Mouse (Mus musculus): ENCODE measurements around the gene Tgfb1. TPM values are rescaled to one million over a fixed set of nuclear protein-coding genes. Genes with fewer than 3 reads are reported as not detected.

The Tgfb1 gene
- polyA plus RNA-seq (2016; fragmentation: Nextera tagmentation; extraction: Ambion mirVana): 4.1 and 4.8 TPM in 2 replicates

GRCm38 (mm10) chr7:25686680-25687531 lies at the start of gene Tgfb1:
Gene Tgfb1, plus strand, starts transcription at chr7:25687002.
- Histone ChIP-seq H3K9me3 (no peaks in the 10 kb centered on the region), H3K4me3 (peak within 1 kb of the TSS; percentile 85), H3K36me3 (0 out of 2 replicates have a peak, but pooled peaks cover 5% of the 10 kb centered on the region), H3K27ac (peak within 1 kb of the TSS; percentile 90), H3K4me1 (peaks cover 62% of the 10 kb centered on the region), H3K27me3 (ENCODE audit: insufficient read depth, poor library complexity, severe bottlenecking) (peaks cover 50% of the 10 kb centered on the region)
- under 1% methylated on average over 57 of the region's 69 CpGs for WGBS
- DNase-seq (ENCODE audit: low spot score): peak; percentile 88

GRCm38 (mm10) chr7:25637099-25637498 lies 49.7 kb upstream of the Tgfb1 start:
- H3K27ac ChIP-seq: no peak overlapping the region
- H3K9me3 ChIP-seq: no peaks in the 10 kb centered on the region
- 80% methylated on average over 5 of the region's 5 CpGs for WGBS
- H3K4me1 ChIP-seq: peaks cover 36% of the 10 kb centered on the region
- H3K36me3 ChIP-seq: peaks cover 34% of the 10 kb centered on the region
- H3K4me3 ChIP-seq: no peak overlapping the region
- DNase-seq (ENCODE audit: low spot score): no peak
- H3K27me3 ChIP-seq (ENCODE audit: insufficient read depth, poor library complexity, severe bottlenecking): no peaks in the 10 kb centered on the region

- Histone ChIP-seq H3K27ac (no peak overlapping the region), H3K4me3 (no peak overlapping the region), H3K36me3 (peaks cover 21% of the 10 kb centered on the region), H3K4me1 (peaks cover 31% of the 10 kb centered on the region), H3K9me3 (no peaks in the 10 kb centered on the region), H3K27me3 (ENCODE audit: insufficient read depth, poor library complexity, severe bottlenecking) (no peaks in the 10 kb centered on the region)
- WGBS: 91% methylated on average over 4 of the region's 4 CpGs
- no peak for DNase-seq (ENCODE audit: low spot score)
These were observed 47.0 kb upstream of the Tgfb1 start for GRCm38 (mm10) chr7:25639754-25640153.

- Histone ChIP-seq H3K27me3 (ENCODE audit: insufficient read depth, poor library complexity, severe bottlenecking) (no peaks in the 10 kb centered on the region), H3K36me3 (0 out of 2 replicates have a peak, but pooled peaks cover 9% of the 10 kb centered on the region), H3K27ac (no peak overlapping the region), H3K4me1 (peaks cover 1% of the 10 kb centered on the region), H3K9me3 (no peaks in the 10 kb centered on the region), H3K4me3 (no peak overlapping the region)
- DNase-seq (ENCODE audit: low spot score): no peak
- WGBS: 71% methylated on average over 10 of the region's 10 CpGs
These were observed 42.7 kb upstream of the Tgfb1 start for GRCm38 (mm10) chr7:25644136-25644535.

GRCm38 (mm10) chr7:25644631-25645030 lies 42.2 kb upstream of the Tgfb1 start:
- no peaks in the 10 kb centered on the region for H3K4me1 ChIP-seq
- WGBS: 74% methylated on average over 4 of the region's 4 CpGs
- H3K27me3 ChIP-seq (ENCODE audit: insufficient read depth, poor library complexity, severe bottlenecking): no peaks in the 10 kb centered on the region
- no peak overlapping the region for H3K27ac ChIP-seq
- DNase-seq (ENCODE audit: low spot score): no peak
- no peak overlapping the region for H3K4me3 ChIP-seq
- H3K36me3 ChIP-seq: 0 out of 2 replicates have a peak, but pooled peaks cover 9% of the 10 kb centered on the region
- no peaks in the 10 kb centered on the region for H3K9me3 ChIP-seq

GRCm38 (mm10) chr7:25645074-25645473 lies 41.7 kb upstream of the Tgfb1 start:
- Histone ChIP-seq H3K36me3 (0 out of 2 replicates have a peak, but pooled peaks cover 9% of the 10 kb centered on the region), H3K9me3 (no peaks in the 10 kb centered on the region), H3K27ac (no peak overlapping the region), H3K27me3 (ENCODE audit: insufficient read depth, poor library complexity, severe bottlenecking) (no peaks in the 10 kb centered on the region), H3K4me1 (0 out of 2 replicates have a peak, but pooled peaks cover under 1% of the 10 kb centered on the region), H3K4me3 (no peak overlapping the region)
- no peak for DNase-seq (ENCODE audit: low spot score)
- WGBS: 70% methylated on average over 14 of the region's 14 CpGs

- H3K9me3 ChIP-seq: no peaks in the 10 kb centered on the region
- H3K4me1 ChIP-seq: 0 out of 2 replicates have a peak, but pooled peaks cover 3% of the 10 kb centered on the region
- H3K27ac ChIP-seq: no peak overlapping the region
- H3K27me3 ChIP-seq (ENCODE audit: insufficient read depth, poor library complexity, severe bottlenecking): no peaks in the 10 kb centered on the region
- no peaks in the 10 kb centered on the region for H3K36me3 ChIP-seq
- 50% methylated on average over 5 of the region's 5 CpGs for WGBS
- no peak for DNase-seq (ENCODE audit: low spot score)
- H3K4me3 ChIP-seq: no peak overlapping the region
These were observed 39.2 kb upstream of the Tgfb1 start for GRCm38 (mm10) chr7:25647574-25648123.

- Histone ChIP-seq H3K4me3 (no peak overlapping the region), H3K27ac (no peak overlapping the region), H3K4me1 (0 out of 2 replicates have a peak, but pooled peaks cover 3% of the 10 kb centered on the region), H3K9me3 (no peaks in the 10 kb centered on the region), H3K36me3 (no peaks in the 10 kb centered on the region), H3K27me3 (ENCODE audit: insufficient read depth, poor library complexity, severe bottlenecking) (no peaks in the 10 kb centered on the region)
- DNase-seq (ENCODE audit: low spot score): no peak
- 73% methylated on average over 5 of the region's 5 CpGs for WGBS
These were observed 37.0 kb upstream of the Tgfb1 start for GRCm38 (mm10) chr7:25649839-25650238.

- WGBS: 86% methylated on average over 8 of the region's 8 CpGs
- Histone ChIP-seq H3K4me3 (no peak overlapping the region), H3K36me3 (no peaks in the 10 kb centered on the region), H3K4me1 (0 out of 2 replicates have a peak, but pooled peaks cover 3% of the 10 kb centered on the region), H3K9me3 (no peaks in the 10 kb centered on the region), H3K27ac (no peak overlapping the region), H3K27me3 (ENCODE audit: insufficient read depth, poor library complexity, severe bottlenecking) (no peaks in the 10 kb centered on the region)
- no peak for DNase-seq (ENCODE audit: low spot score)
These were observed 35.5 kb upstream of the Tgfb1 start for GRCm38 (mm10) chr7:25651281-25651680.

- no peaks in the 10 kb centered on the region for H3K36me3 ChIP-seq
- no peaks in the 10 kb centered on the region for H3K9me3 ChIP-seq
- DNase-seq (ENCODE audit: low spot score): no peak
- no peak overlapping the region for H3K27ac ChIP-seq
- 0 out of 2 replicates have a peak, but pooled peaks cover 3% of the 10 kb centered on the region for H3K4me1 ChIP-seq
- H3K27me3 ChIP-seq (ENCODE audit: insufficient read depth, poor library complexity, severe bottlenecking): no peaks in the 10 kb centered on the region
- H3K4me3 ChIP-seq: no peak overlapping the region
- 89% methylated on average over 12 of the region's 12 CpGs for WGBS
These were observed 34.5 kb upstream of the Tgfb1 start for GRCm38 (mm10) chr7:25652244-25652759.

- Histone ChIP-seq H3K27me3 (ENCODE audit: insufficient read depth, poor library complexity, severe bottlenecking) (no peaks in the 10 kb centered on the region), H3K4me1 (peaks cover 4% of the 10 kb centered on the region; the same call in 1 of the 2 replicates), H3K4me3 (no peak overlapping the region), H3K27ac (no peak overlapping the region), H3K9me3 (no peaks in the 10 kb centered on the region), H3K36me3 (no peaks in the 10 kb centered on the region)
- WGBS: 71% methylated on average over 11 of the region's 11 CpGs
- DNase-seq (ENCODE audit: low spot score): no peak
These were observed 31.0 kb upstream of the Tgfb1 start for GRCm38 (mm10) chr7:25655601-25656428.

- Histone ChIP-seq H3K9me3 (no peaks in the 10 kb centered on the region), H3K27me3 (ENCODE audit: insufficient read depth, poor library complexity, severe bottlenecking) (no peaks in the 10 kb centered on the region), H3K36me3 (peaks cover 6% of the 10 kb centered on the region; the same call in 1 of the 2 replicates), H3K4me1 (peaks cover 4% of the 10 kb centered on the region; the same call in 1 of the 2 replicates), H3K27ac (no peak overlapping the region), H3K4me3 (peak overlapping the region; percentile 73)
- no peak for DNase-seq (ENCODE audit: low spot score)
- 34% methylated on average over 10 of the region's 10 CpGs for WGBS
These were observed 29.0 kb upstream of the Tgfb1 start for GRCm38 (mm10) chr7:25657785-25658184.

All from heart, embryonic 10.5 days (tissue).